Mouse (Mus musculus) cerebellum, adult 11-12 months (tissue): Measurements from ENCODE around the gene Nlgn3.
"Not testable (repeated sequence)": the region's sequence is repeated elsewhere in the genome, so short reads cannot be mapped to it uniquely, and the experiment has no call there.

Experiments used
- DNase-seq: peaks from one replicate; pipeline ENCODE4 v3.0.0; 2022

Gene Nlgn3

GRCm38 (mm10) chrX:101300427-101301030 lies 1.6 kb downstream of the Nlgn3 start:
- DNase-seq, result no peak

- peak; percentile 28 for DNase-seq
These were observed 2.7 kb downstream of the Nlgn3 start for GRCm38 (mm10) chrX:101301654-101302053.

- peak; percentile 45 for DNase-seq
These were observed 5.7 kb downstream of the Nlgn3 start for GRCm38 (mm10) chrX:101304646-101305045.

- no peak for DNase-seq
These were observed 10.3 kb downstream of the Nlgn3 start for GRCm38 (mm10) chrX:101309299-101309698.

- DNase-seq, result peak; percentile 45
These were observed 14.8 kb downstream of the Nlgn3 start for GRCm38 (mm10) chrX:101313625-101314359.

- no peak for DNase-seq
These were observed 20.8 kb downstream of the Nlgn3 start for GRCm38 (mm10) chrX:101319775-101320174.

- no peak for DNase-seq
These were observed 27.3 kb downstream of the Nlgn3 start for GRCm38 (mm10) chrX:101325989-101326899.

GRCm38 (mm10) chrX:101329372-101330028 lies 30.5 kb downstream of the Nlgn3 start:
- peak; percentile 63 for DNase-seq

GRCm38 (mm10) chrX:101332031-101332374 lies 33.0 kb downstream of the Nlgn3 start:
- no peak for DNase-seq

- peak; percentile 95 for DNase-seq
These were observed 33.6 kb downstream of the Nlgn3 start for GRCm38 (mm10) chrX:101332375-101333211.

- no peak for DNase-seq
These were observed 35.6 kb downstream of the Nlgn3 start for GRCm38 (mm10) chrX:101334606-101335005.

- no peak for DNase-seq
These were observed 39.7 kb downstream of the Nlgn3 start for GRCm38 (mm10) chrX:101338666-101339065.

GRCm38 (mm10) chrX:101342837-101343236 lies 43.9 kb downstream of the Nlgn3 start:
- DNase-seq, result not testable (repeated sequence)

- DNase-seq, result no peak
These were observed 46.5 kb downstream of the Nlgn3 start for GRCm38 (mm10) chrX:101345456-101345855.

GRCm38 (mm10) chrX:101346475-101346874 lies 47.5 kb downstream of the Nlgn3 start:
- no peak for DNase-seq

GRCm38 (mm10) chrX:101351188-101351587 lies 52.2 kb downstream of the Nlgn3 start:
- DNase-seq, result no peak

- DNase-seq, result not testable (repeated sequence)
These were observed 59.9 kb downstream of the Nlgn3 start for GRCm38 (mm10) chrX:101358902-101359301.

GRCm38 (mm10) chrX:101369001-101369400 lies 70.0 kb downstream of the Nlgn3 start:
- no peak for DNase-seq

GRCm38 (mm10) chrX:101370573-101370972 lies 71.6 kb downstream of the Nlgn3 start:
- no peak for DNase-seq

GRCm38 (mm10) chrX:101372946-101373345 lies 74.0 kb downstream of the Nlgn3 start:
- no peak for DNase-seq
